Mouse (Mus musculus): ENCODE data around the gene Ankrd33b. TPM values are rescaled to one million over a fixed set of nuclear protein-coding genes. Genes with fewer than 3 reads are reported as not detected.

Gene Ankrd33b
- 0.22 and 0.27 TPM in 2 replicates for polyA plus RNA-seq (2012; rRNA removed; ENCODE audit: low replicate concordance)

DNA sequence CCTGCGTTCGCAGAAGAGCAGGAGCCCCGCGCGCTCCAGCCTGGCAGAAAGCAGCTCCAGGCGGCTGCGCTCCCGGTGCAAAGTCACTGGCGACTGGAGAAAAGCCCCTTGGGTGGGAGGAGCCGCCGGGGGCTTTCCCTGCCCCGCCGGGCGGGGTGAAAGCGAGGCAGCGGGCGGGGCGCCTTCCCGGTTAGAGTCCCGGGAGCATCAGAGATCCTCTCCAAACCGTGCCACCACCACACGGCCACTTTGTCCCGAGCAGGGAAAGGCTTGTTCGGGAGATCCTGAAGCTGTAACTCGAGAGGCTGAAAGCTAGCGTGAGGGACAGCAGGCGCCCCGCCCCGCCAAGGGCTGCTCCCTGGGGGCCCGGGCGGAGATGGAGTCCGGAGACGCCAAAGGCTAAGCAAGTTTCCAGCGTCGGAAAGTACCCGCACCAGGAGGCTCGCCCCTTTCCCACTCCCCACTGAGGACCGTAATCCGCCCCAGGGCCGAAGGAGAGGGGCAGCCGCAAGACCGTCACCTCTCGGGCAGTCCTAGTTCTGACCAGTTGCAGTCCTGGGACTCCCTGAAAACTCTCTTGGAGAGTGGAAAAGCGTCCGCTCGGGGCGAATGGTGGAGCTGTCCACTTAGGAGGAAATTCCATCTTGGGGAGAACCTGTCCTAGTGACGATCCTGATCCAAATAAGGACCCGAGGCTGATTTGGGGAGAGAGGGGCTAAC lies at the start of gene Ankrd33b:
TSS of gene Ankrd33b (minus strand) at position 246 of the 720 bp plus-strand sequence.

Other genes with a start within 250 kb of the Ankrd33b start
- gene Dap, start 143.4 kb downstream of the Ankrd33b start, polyA plus RNA-seq (2012; rRNA removed; ENCODE audit: low replicate concordance) = 105 and 131 TPM in 2 replicates
- gene Ropn1l, start 86.0 kb upstream of the Ankrd33b start, polyA plus RNA-seq (2012; rRNA removed; ENCODE audit: low replicate concordance) = 0.27 and 0.87 TPM in 2 replicates
- 8.3 and 10.2 TPM in 2 replicates for gene March6, start 163.3 kb upstream of the Ankrd33b start, polyA plus RNA-seq (2012; rRNA removed; ENCODE audit: low replicate concordance)
- 140 and 161 TPM in 2 replicates for gene Cmbl, start 197.7 kb upstream of the Ankrd33b start, polyA plus RNA-seq (2012; rRNA removed; ENCODE audit: low replicate concordance)
- 21.3 and 22.6 TPM in 2 replicates for gene Cct5, start 234.1 kb upstream of the Ankrd33b start, polyA plus RNA-seq (2012; rRNA removed; ENCODE audit: low replicate concordance)
- gene Fam173b, start 234.1 kb upstream of the Ankrd33b start, polyA plus RNA-seq (2012; rRNA removed; ENCODE audit: low replicate concordance) = 2.3 and 2.4 TPM in 2 replicates

Data from duodenum, adult 2 months (tissue).